Mouse (Mus musculus) stomach, embryonic 14.5 days (tissue): ENCODE data around the gene Fto. TPM values are rescaled to one million over a fixed set of nuclear protein-coding genes. Genes with fewer than 3 reads are reported as not detected.

Experiments
- ATAC-seq: fragments of 200-750 bp; cut with Nextera tagmentation; 2 replicates; pipeline ENCODE4 v1.8.0; 2017; ENCODE audit warnings: low read depth, moderate TSS enrichment; ENCODE audit not compliant: insufficient number of reproducible peaks, insufficient read depth, low FRiP score
- H3K27ac ChIP-seq: fragments of 300-500 bp; sonication (generic); 2 replicates; pipeline ENCODE4 v1.5.1; 2014; ENCODE audit warnings: mild to moderate bottlenecking, low read length, moderate library complexity, mixed read lengths
- H3K27me3 ChIP-seq: fragments of 300-500 bp; sonication (generic); 2 replicates; pipeline ENCODE4 v1.6.1; 2014; ENCODE audit warnings: low read length, control low read depth, mixed read lengths; ENCODE audit not compliant: control insufficient read depth, insufficient read depth
- H3K36me3 ChIP-seq: fragments of 300-500 bp; sonication (generic); 2 replicates; pipeline ENCODE4 v1.6.1; 2014; ENCODE audit warnings: mild to moderate bottlenecking, control low read depth, low read length, moderate library complexity, mixed read lengths; ENCODE audit not compliant: control insufficient read depth, insufficient read depth
- H3K4me1 ChIP-seq: fragments of 300-500 bp; sonication (generic); 2 replicates; pipeline ENCODE4 v1.6.1; 2014; ENCODE audit warnings: low read length, control low read depth, mixed read lengths; ENCODE audit not compliant: control insufficient read depth, insufficient read depth
- H3K4me2 ChIP-seq: fragments of 300-500 bp; sonication (generic); replicated peaks from 2 replicates; pipeline ENCODE4 v1.6.1; 2014; ENCODE audit warnings: low read depth, low read length, control low read depth
- H3K4me3 ChIP-seq: fragments of 300-500 bp; sonication (generic); 2 replicates; pipeline ENCODE4 v1.5.1; 2014; ENCODE audit warnings: low read depth, low read length, control low read depth
- H3K9ac ChIP-seq: fragments of 300-500 bp; sonication (generic); replicated peaks from 2 replicates; pipeline ENCODE4 v1.6.1; 2014; ENCODE audit warnings: low read depth, mild to moderate bottlenecking, control low read depth, low read length, moderate library complexity, mixed read lengths
- H3K9me3 ChIP-seq: fragments of 300-500 bp; sonication (generic); 2 replicates; pipeline ENCODE4 v1.6.1; 2016; ENCODE audit warnings: low read depth, low read length, control low read depth; ENCODE audit not compliant: control insufficient read depth
- WGBS: fragments of 180-500 bp; shearing (Covaris S2); extraction: QIAGEN DNeasy Blood & Tissue Kit; methylation state at CpG from one replicate; pipeline ENCODE4 v1.1.7; 2014; 5-methylcytosine and 5-hydroxymethylcytosine counted together
- polyA plus RNA-seq: library from polyadenylated mRNA; unstranded; fragments of >200 nt; fragmentation: Nextera tagmentation; extraction: Ambion mirVana; gene quantifications from 2 replicates; pipeline ENCODE4 v1.2.1, GENCODE M21; 2014

The Fto gene
- polyA plus RNA-seq, 1 experiment from 2014 or later: 89.6 TPM

DNA sequence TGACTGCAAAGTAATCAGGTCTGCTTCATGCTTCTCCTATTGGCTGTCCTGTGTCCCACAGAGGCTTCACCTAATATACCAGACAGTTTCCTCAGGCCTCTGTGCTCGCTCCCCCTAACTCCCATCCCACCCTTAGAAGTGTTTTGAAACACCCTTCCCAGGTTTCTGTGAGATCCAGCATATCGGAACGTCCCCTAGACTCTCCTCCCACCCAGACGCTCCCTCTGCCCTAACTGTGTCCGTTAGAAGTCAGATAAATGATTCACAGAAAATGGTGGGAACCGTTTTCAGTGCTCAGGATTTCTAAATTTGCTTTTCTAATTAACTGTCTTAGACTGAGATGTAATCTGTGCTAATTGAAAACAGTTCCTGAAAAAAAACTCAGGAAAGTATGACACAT is 323.6 kb downstream of the Fto start:
- no peak overlapping the region for H3K9ac ChIP-seq
- H3K4me2 ChIP-seq: no peak overlapping the region
- H3K36me3 ChIP-seq: no peaks in the 10 kb centered on the region
- ATAC-seq: no peak
- no peaks in the 10 kb centered on the region for H3K27me3 ChIP-seq
- H3K27ac ChIP-seq: no peak overlapping the region
- H3K4me3 ChIP-seq: no peak overlapping the region
- 82% methylated on average over 6 of the region's 6 CpGs for WGBS
- no peaks in the 10 kb centered on the region for H3K9me3 ChIP-seq
- no peaks in the 10 kb centered on the region for H3K4me1 ChIP-seq

DNA sequence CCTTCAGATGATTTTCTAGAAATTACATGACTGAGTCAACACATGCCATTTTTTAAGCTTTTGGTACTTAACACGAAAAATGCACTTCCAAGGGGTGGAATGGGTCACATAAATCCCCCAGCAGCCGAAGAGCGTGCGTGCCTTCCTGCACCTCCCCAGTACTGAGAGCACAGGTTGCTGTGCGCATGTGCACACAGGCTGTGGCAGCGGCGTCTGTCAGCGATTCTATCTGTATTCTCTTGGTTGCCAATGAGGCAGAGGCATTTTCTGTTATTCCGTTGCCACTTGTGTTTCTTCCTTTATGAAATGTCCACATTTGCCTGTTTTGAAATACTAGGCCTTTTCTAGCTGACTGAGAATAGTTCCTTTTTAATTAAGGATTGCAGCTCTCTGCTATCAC is 324.4 kb downstream of the Fto start:
- no peaks in the 10 kb centered on the region for H3K4me1 ChIP-seq
- 87% methylated on average over 9 of the region's 9 CpGs for WGBS
- H3K4me2 ChIP-seq: no peak overlapping the region
- H3K9me3 ChIP-seq: no peaks in the 10 kb centered on the region
- H3K36me3 ChIP-seq: no peaks in the 10 kb centered on the region
- ATAC-seq: no peak
- no peaks in the 10 kb centered on the region for H3K27me3 ChIP-seq
- H3K4me3 ChIP-seq: no peak overlapping the region
- H3K27ac ChIP-seq: no peak overlapping the region
- H3K9ac ChIP-seq: no peak overlapping the region

DNA sequence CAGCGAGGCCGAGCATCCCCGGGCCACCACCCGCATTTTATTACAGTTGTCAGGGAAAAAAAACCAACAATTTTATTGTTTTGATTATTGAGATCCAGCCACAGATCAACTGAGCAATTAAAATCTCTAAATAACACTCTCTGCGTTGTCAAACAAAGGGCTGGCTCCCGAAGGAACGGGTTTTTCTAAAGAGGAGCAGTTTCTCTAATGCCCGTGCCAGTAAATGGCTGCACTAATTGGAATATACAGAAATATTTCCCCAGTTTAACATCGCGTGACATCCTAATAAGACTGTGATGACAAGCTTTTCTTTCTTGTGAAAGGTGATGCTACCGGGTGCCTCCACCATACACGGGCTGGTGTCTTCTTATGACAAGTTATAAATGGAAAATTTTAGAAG is 324.9 kb downstream of the Fto start:
- no peaks in the 10 kb centered on the region for H3K36me3 ChIP-seq
- H3K4me3 ChIP-seq: no peak overlapping the region
- no peaks in the 10 kb centered on the region for H3K9me3 ChIP-seq
- no peak overlapping the region for H3K27ac ChIP-seq
- no peaks in the 10 kb centered on the region for H3K27me3 ChIP-seq
- no peak for ATAC-seq
- H3K9ac ChIP-seq: no peak overlapping the region
- WGBS: 86% methylated on average over 12 of the region's 12 CpGs
- no peak overlapping the region for H3K4me2 ChIP-seq
- no peaks in the 10 kb centered on the region for H3K4me1 ChIP-seq

DNA sequence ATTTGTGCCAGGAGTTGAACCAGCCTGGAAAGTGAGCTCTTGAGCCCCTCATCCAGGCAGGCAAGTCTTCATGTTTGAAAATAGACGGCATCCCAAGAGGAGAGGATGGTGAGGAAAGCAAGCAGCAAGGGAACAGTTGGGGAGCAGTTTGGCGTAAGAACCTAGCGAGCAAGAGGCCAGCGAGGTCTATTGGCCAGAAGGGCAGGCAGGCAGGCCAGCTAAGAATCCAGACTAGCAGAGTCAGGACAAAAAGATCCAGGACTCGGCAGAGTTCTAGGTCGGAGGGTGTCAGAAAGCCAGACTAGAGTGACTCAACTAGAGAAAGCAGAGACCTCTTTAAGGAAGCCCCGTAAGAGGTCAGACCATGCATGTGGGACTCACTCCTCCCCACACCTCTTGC is 327.1 kb downstream of the Fto start:
- no peak overlapping the region for H3K4me2 ChIP-seq
- H3K36me3 ChIP-seq: no peaks in the 10 kb centered on the region
- ATAC-seq: no peak
- 81% methylated on average over 7 of the region's 7 CpGs for WGBS
- H3K9me3 ChIP-seq: no peaks in the 10 kb centered on the region
- H3K4me1 ChIP-seq: no peaks in the 10 kb centered on the region
- no peak overlapping the region for H3K27ac ChIP-seq
- no peak overlapping the region for H3K4me3 ChIP-seq
- no peaks in the 10 kb centered on the region for H3K27me3 ChIP-seq
- no peak overlapping the region for H3K9ac ChIP-seq

DNA sequence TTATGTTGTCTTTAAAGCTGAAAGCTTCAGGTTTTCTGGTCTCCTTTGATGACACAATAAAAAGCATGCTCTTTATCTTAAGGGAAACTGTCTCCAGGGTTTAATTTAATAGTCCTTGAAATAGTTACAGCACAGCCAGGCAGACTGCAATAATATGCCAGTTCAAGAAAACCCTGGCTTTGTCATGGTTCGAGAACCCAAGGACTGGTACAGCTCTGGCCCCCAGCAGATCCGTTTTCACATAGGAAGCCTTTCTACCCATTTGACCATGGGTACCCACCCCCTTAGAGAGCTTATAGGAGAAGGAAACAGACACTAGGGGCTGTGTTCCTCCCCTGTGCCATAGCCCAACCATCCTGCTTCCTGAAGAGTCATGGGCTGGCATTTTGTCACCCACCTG is 332.2 kb downstream of the Fto start:
- Histone ChIP-seq H3K4me1 (peaks cover 4% of the 10 kb centered on the region), H3K4me3 (no peak overlapping the region), H3K27me3 (no peaks in the 10 kb centered on the region), H3K27ac (no peak overlapping the region), H3K36me3 (no peaks in the 10 kb centered on the region), H3K9me3 (no peaks in the 10 kb centered on the region), H3K9ac (no peak overlapping the region), H3K4me2 (no peak overlapping the region)
- no peak for ATAC-seq
- 83% methylated on average over 2 of the region's 2 CpGs for WGBS

DNA sequence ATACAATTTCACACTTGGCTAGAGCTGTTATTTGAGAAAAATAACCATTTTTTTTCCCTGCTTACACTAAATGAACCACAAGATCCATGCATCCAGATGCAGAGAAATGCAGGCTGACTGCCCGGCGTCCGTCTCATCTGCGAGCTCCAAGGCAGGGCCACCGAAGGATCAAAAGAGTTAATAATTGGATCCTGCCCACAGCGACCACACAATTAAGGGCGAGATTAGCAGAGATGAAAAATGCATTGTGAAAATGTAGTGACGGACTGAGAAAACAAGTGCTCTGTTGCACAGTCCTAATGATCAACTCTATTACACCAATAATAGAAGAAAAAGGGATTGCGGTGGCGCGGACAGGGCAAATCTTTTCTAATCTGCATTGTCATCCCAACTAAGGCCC is 334.6 kb downstream of the Fto start:
- Histone ChIP-seq H3K27ac (no peak overlapping the region), H3K4me3 (no peak overlapping the region), H3K9ac (no peak overlapping the region), H3K4me2 (no peak overlapping the region), H3K36me3 (no peaks in the 10 kb centered on the region), H3K27me3 (no peaks in the 10 kb centered on the region), H3K4me1 (peaks cover 4% of the 10 kb centered on the region), H3K9me3 (no peaks in the 10 kb centered on the region)
- ATAC-seq: no peak
- WGBS: 82% methylated on average over 11 of the region's 11 CpGs

DNA sequence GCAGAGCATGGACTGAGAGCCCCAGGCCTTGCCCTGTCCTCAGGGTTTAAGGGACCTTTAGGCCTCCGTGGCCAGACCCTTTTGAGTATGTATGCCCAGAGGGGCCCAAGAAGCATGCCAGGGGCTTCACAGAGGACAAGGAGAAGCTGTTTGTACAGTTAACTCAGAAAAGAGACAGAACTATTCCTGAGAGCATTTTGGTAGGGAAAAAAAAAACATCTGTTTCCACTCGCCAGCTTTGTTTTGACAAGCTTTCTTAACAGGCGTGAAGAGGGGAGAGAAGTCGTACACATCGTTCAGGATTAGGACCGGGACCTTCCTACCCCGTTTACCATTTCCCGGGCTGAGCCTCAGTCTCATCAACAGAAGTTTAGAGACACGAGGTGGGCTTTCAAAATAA is 335.5 kb downstream of the Fto start:
- peaks cover 4% of the 10 kb centered on the region for H3K4me1 ChIP-seq
- 0 out of 2 replicates have a peak overlapping the region, but pooled peaks have one; percentile 17 for H3K4me2 ChIP-seq
- ATAC-seq: no peak
- H3K27ac ChIP-seq: peak overlapping the region; percentile 33; the same call in 1 of the 2 replicates
- no peak overlapping the region for H3K9ac ChIP-seq
- H3K9me3 ChIP-seq: no peaks in the 10 kb centered on the region
- H3K27me3 ChIP-seq: no peaks in the 10 kb centered on the region
- no peaks in the 10 kb centered on the region for H3K36me3 ChIP-seq
- no peak overlapping the region for H3K4me3 ChIP-seq
- WGBS: 20% methylated on average over 9 of the region's 9 CpGs

DNA sequence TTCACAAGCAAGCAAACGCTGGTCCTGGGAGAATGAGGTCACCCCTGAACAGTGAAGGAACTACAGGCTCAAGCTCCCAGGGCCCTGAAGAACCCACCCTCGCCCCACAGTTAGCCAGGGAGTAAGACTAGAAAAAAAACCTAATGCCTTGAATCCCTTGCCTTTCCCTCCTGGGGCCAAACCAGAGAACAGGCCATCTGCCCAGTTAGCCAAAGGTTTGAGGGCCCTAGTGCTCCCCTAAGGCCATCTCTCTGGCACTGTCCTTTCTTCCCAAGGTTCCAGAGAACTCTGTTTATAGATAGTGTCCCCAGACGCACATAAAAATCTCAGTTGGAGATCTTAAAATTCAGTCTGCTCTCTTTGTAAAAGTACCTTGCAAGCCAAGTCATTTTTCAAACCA is 340.2 kb downstream of the Fto start:
- H3K9me3 ChIP-seq: no peaks in the 10 kb centered on the region
- H3K4me1 ChIP-seq: peaks cover 2% of the 10 kb centered on the region
- no peak overlapping the region for H3K27ac ChIP-seq
- 44% methylated on average over 3 of the region's 3 CpGs for WGBS
- no peak for ATAC-seq
- no peak overlapping the region for H3K9ac ChIP-seq
- no peaks in the 10 kb centered on the region for H3K27me3 ChIP-seq
- H3K36me3 ChIP-seq: no peaks in the 10 kb centered on the region
- no peak overlapping the region for H3K4me2 ChIP-seq
- H3K4me3 ChIP-seq: no peak overlapping the region

DNA sequence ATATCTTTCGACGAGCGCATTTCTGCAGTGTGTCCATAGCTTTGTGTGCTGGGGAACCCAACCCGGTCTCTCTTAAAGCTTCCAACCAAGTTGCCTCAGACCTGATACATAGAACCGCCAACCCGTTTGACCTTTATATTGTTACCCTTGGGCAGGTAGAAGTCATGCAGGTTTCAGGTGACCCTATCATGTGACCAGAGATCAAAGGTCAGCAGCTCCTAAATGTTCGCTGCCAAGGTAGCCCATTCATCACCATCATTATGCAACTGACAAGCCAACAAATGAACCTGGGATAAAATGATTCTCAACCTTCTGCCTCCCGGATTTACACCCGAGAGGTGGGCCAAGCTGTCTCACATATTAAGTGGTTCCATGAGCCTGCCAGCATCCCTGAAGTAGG is 344.1 kb downstream of the Fto start:
- no peaks in the 10 kb centered on the region for H3K9me3 ChIP-seq
- no peak overlapping the region for H3K27ac ChIP-seq
- no peaks in the 10 kb centered on the region for H3K27me3 ChIP-seq
- no peaks in the 10 kb centered on the region for H3K36me3 ChIP-seq
- H3K4me2 ChIP-seq: no peak overlapping the region
- H3K4me3 ChIP-seq: no peak overlapping the region
- 87% methylated on average over 9 of the region's 9 CpGs for WGBS
- no peak for ATAC-seq
- no peak overlapping the region for H3K9ac ChIP-seq
- no peaks in the 10 kb centered on the region for H3K4me1 ChIP-seq
